In genomic region chr4:43442044-43442443, GRCm38 (mm10) we compare ENCODE assay signal across 8 mouse cellular contexts. TPM values are rescaled to one million over a fixed set of nuclear protein-coding genes. Genes with fewer than 3 reads are reported as not detected.
A peak's percentile ranks its signal among the peaks of the same experiment; 100 is the strongest.
DNase-seq lines count a peak whose midpoint lies in the region; ATAC-seq and TF ChIP-seq lines count a peak whose summit lies in the region.

No protein-coding gene starts in this region.

- DNase-seq in A20 (ENCODE audit: low read depth, low spot score): peak; percentile 100
- DNase-seq in heart, adult 9 months (ENCODE audit: low spot score in 2 of 2): peak; percentile 99
- peak; percentile 96 to 99 for DNase-seq in monocyte, adult 2 months (ENCODE audit: low read depth in 1 of 2, low spot score in 2 of 2)
- peak; percentile 99 for DNase-seq in spleen, postnatal 36 days (ENCODE audit: low spot score in 2 of 2)

- 0 out of 2 replicates have a peak, but pooled peaks cover 2% of the 10 kb centered on the region for H3K4me1 ChIP-seq in bone marrow macrophage, adult 2 months (ENCODE audit: control insufficient read depth, insufficient read depth, low read length)
- no peaks in the 10 kb centered on the region for H3K4me1 ChIP-seq in embryonic fibroblast, embryonic 13.5 days (ENCODE audit: control insufficient read depth, insufficient read depth, low read length)
- peaks cover 10% of the 10 kb centered on the region for H3K4me1 ChIP-seq in kidney, embryonic 14.5 days (ENCODE audit: control insufficient read depth, insufficient read depth, low read length)
- H3K4me1 ChIP-seq in limb, embryonic 15.5 days: peaks cover 21% of the 10 kb centered on the region

- peaks cover 24% of the 10 kb centered on the region for H3K36me3 ChIP-seq in kidney, embryonic 14.5 days (ENCODE audit: control insufficient read depth, insufficient read depth, low read length)
- peaks cover 21% of the 10 kb centered on the region for H3K36me3 ChIP-seq in limb, embryonic 15.5 days

- H3K27me3 ChIP-seq in kidney, embryonic 14.5 days (ENCODE audit: control insufficient read depth, insufficient read depth, low read length): no peaks in the 10 kb centered on the region
- H3K27me3 ChIP-seq in limb, embryonic 15.5 days: no peaks in the 10 kb centered on the region

- no peaks in the 10 kb centered on the region for H3K9me3 ChIP-seq in kidney, embryonic 14.5 days (ENCODE audit: control insufficient read depth, low read length)
- no peaks in the 10 kb centered on the region for H3K9me3 ChIP-seq in limb, embryonic 15.5 days

- peak overlapping the region; percentile 69 for H3K4me3 ChIP-seq in bone marrow macrophage, adult 2 months (ENCODE audit: insufficient read depth, low read length)
- peak overlapping the region; percentile 50 for H3K4me3 ChIP-seq in embryonic fibroblast, embryonic 13.5 days (ENCODE audit: insufficient read depth, low read length)
- H3K4me3 ChIP-seq in kidney, embryonic 14.5 days (ENCODE audit: low read length): peak overlapping the region; percentile 96
- H3K4me3 ChIP-seq in limb, embryonic 15.5 days: peak overlapping the region; percentile 97

- ATAC-seq in kidney, embryonic 14.5 days (ENCODE audit: low FRiP score, low TSS enrichment): peak; percentile 93
- ATAC-seq in limb, embryonic 15.5 days (ENCODE audit: insufficient number of reproducible peaks, low FRiP score, low TSS enrichment, low read depth): peak; percentile 90

- peak overlapping the region; percentile 62 for H3K27ac ChIP-seq in bone marrow macrophage, adult 2 months (ENCODE audit: insufficient read depth, low read depth, low read length)
- peak overlapping the region; percentile 34 for H3K27ac ChIP-seq in embryonic fibroblast, embryonic 13.5 days (ENCODE audit: insufficient read depth, low read length)
- H3K27ac ChIP-seq in kidney, embryonic 14.5 days (ENCODE audit: low read depth, low read length): peak overlapping the region; percentile 93
- peak overlapping the region; percentile 93 for H3K27ac ChIP-seq in limb, embryonic 15.5 days

- TF ChIP-seq CTCF in bone marrow macrophage, adult 2 months (IDR thresholded peaks at IDR 0.05; ENCODE audit: low read depth, low read length): peak; percentile 47; the same call in 1 of the 2 replicates
- TF ChIP-seq CTCF in embryonic fibroblast, embryonic 13.5 days (IDR thresholded peaks at IDR 0.05; ENCODE audit: borderline replicate concordance, insufficient read depth, low read length): peak; percentile 98

- peak overlapping the region; percentile 99 for H3K9ac ChIP-seq in kidney, embryonic 14.5 days (ENCODE audit: low read depth, low read length)
- H3K9ac ChIP-seq in limb, embryonic 15.5 days: peak overlapping the region; percentile 99

- TF ChIP-seq POLR2A in bone marrow macrophage, adult 2 months (IDR thresholded peaks at IDR 0.05; ENCODE audit: borderline replicate concordance, low read depth, low read length): no peak
- TF ChIP-seq POLR2A in embryonic fibroblast, embryonic 13.5 days (IDR thresholded peaks at IDR 0.05; ENCODE audit: low read depth, low read length): peak; percentile 88

- peak overlapping the region; percentile 71 for H3K4me2 ChIP-seq in kidney, embryonic 14.5 days (replicated peaks; ENCODE audit: low read depth, low read length)
- peak overlapping the region; percentile 89 for H3K4me2 ChIP-seq in limb, embryonic 15.5 days

- WGBS in kidney, embryonic 14.5 days: under 1% methylated on average over 33 of the region's 33 CpGs
- under 1% methylated on average over 33 of the region's 33 CpGs for WGBS in limb, embryonic 15.5 days

RNA-seq across cellular contexts. Expression of gene Tesk1, which starts 0.3 kb away (rescaled TPM):
- 47.2 and 51.5 TPM in 2 replicates for polyA plus RNA-seq in bone marrow macrophage, adult 2 months (2012; ENCODE audit: insufficient read depth, insufficient read length, missing spikeins)
- 28.6 and 33.4 TPM in 2 replicates for polyA plus RNA-seq in embryonic fibroblast, embryonic 13.5 days (2011; ENCODE audit: insufficient read length, low read depth, missing spikeins)
- 11.4 and 14.9 TPM in 2 replicates for polyA plus RNA-seq in kidney, embryonic 14.5 days (2014; fragmentation: Nextera tagmentation; extraction: Ambion mirVana)
- polyA plus RNA-seq in limb, embryonic 15.5 days (2015; fragmentation: Nextera tagmentation; extraction: Ambion mirVana): 4.8 and 7.7 TPM in 2 replicates

RNA-seq across cellular contexts. Expression of gene Cd72, which starts 12.4 kb away (rescaled TPM):
- 854 and 867 TPM in 2 replicates for polyA plus RNA-seq in bone marrow macrophage, adult 2 months (2012; ENCODE audit: insufficient read depth, insufficient read length, missing spikeins)
- polyA plus RNA-seq in embryonic fibroblast, embryonic 13.5 days (2011; ENCODE audit: insufficient read length, low read depth, missing spikeins): 3.8 TPM in 1 of 2 replicates, not detected in the other
- polyA plus RNA-seq in kidney, embryonic 14.5 days (2014; fragmentation: Nextera tagmentation; extraction: Ambion mirVana): 5.1 and 5.2 TPM in 2 replicates
- 4.1 and 4.2 TPM in 2 replicates for polyA plus RNA-seq in limb, embryonic 15.5 days (2015; fragmentation: Nextera tagmentation; extraction: Ambion mirVana)

RNA-seq across cellular contexts. Expression of gene Fam166b, which starts 13.1 kb away (rescaled TPM):
- not detected in 2 replicates for polyA plus RNA-seq in bone marrow macrophage, adult 2 months (2012; ENCODE audit: insufficient read depth, insufficient read length, missing spikeins)
- polyA plus RNA-seq in embryonic fibroblast, embryonic 13.5 days (2011; ENCODE audit: insufficient read length, low read depth, missing spikeins): not detected in 2 replicates
- polyA plus RNA-seq in kidney, embryonic 14.5 days (2014; fragmentation: Nextera tagmentation; extraction: Ambion mirVana): 0.24 and 0.38 TPM in 2 replicates
- polyA plus RNA-seq in limb, embryonic 15.5 days (2015; fragmentation: Nextera tagmentation; extraction: Ambion mirVana): 0.15 and 0.17 TPM in 2 replicates

RNA-seq across cellular contexts. Expression of gene Sit1, which starts 41.5 kb away (rescaled TPM):
- not detected in 2 replicates for polyA plus RNA-seq in bone marrow macrophage, adult 2 months (2012; ENCODE audit: insufficient read depth, insufficient read length, missing spikeins)
- polyA plus RNA-seq in embryonic fibroblast, embryonic 13.5 days (2011; ENCODE audit: insufficient read length, low read depth, missing spikeins): not detected in 2 replicates
- not detected in 2 replicates for polyA plus RNA-seq in kidney, embryonic 14.5 days (2014; fragmentation: Nextera tagmentation; extraction: Ambion mirVana)
- not detected in 2 replicates for polyA plus RNA-seq in limb, embryonic 15.5 days (2015; fragmentation: Nextera tagmentation; extraction: Ambion mirVana)

RNA-seq across cellular contexts. Expression of gene Ccdc107, which starts 50.7 kb away (rescaled TPM):
- polyA plus RNA-seq in bone marrow macrophage, adult 2 months (2012; ENCODE audit: insufficient read depth, insufficient read length, missing spikeins): 33.0 and 39.4 TPM in 2 replicates
- polyA plus RNA-seq in embryonic fibroblast, embryonic 13.5 days (2011; ENCODE audit: insufficient read length, low read depth, missing spikeins): 32.5 and 39.2 TPM in 2 replicates
- 59.4 and 72.2 TPM in 2 replicates for polyA plus RNA-seq in kidney, embryonic 14.5 days (2014; fragmentation: Nextera tagmentation; extraction: Ambion mirVana)
- polyA plus RNA-seq in limb, embryonic 15.5 days (2015; fragmentation: Nextera tagmentation; extraction: Ambion mirVana): 78.9 and 81.9 TPM in 2 replicates

Comparison
In these comparisons a context has a peak if more than half of its experiments do, and no peak if none do; other contexts are left out.
1. Peak in every context shown above with its lines: DNase-seq, ATAC-seq, H3K4me3 ChIP-seq and H3K27ac ChIP-seq.
2. H3K27ac ChIP-seq: peak in every context shown above with its lines; median percentile 93 in kidney, embryonic 14.5 days; 93 in limb, embryonic 15.5 days; 62 in bone marrow macrophage, adult 2 months; 34 in embryonic fibroblast, embryonic 13.5 days.
3. RNA of gene Cd72, which starts 12.4 kb away (polyA plus RNA-seq): 854 to 867 TPM in bone marrow macrophage, adult 2 months; 5.1 to 5.2 TPM in kidney, embryonic 14.5 days, 4.1 to 4.2 TPM in limb, embryonic 15.5 days and 3.8 TPM in embryonic fibroblast, embryonic 13.5 days; every median in the first group is over 100 times any median in the second.